Mouse (Mus musculus): Measurements from ENCODE around the gene Pde10a. TPM values are rescaled to one million over a fixed set of nuclear protein-coding genes. Genes with fewer than 3 reads are reported as not detected.

The Pde10a gene
- total and polyA plus RNA-seq, 2 experiments from 2014 or later, result 14.7 to 55.4 TPM

- Histone ChIP-seq H3K27ac (ENCODE audit: low read depth, low read length) (peak overlapping the region; percentile 92), H3K4me1 (ENCODE audit: insufficient read depth) (peaks cover 10% of the 10 kb centered on the region; the same call in 1 of the 2 replicates), H3K9ac (peak overlapping the region; percentile 90), H3K9me3 (ENCODE audit: low read length) (no peaks in the 10 kb centered on the region), H3K27me3 (ENCODE audit: insufficient read depth, low read length) (peaks cover 20% of the 10 kb centered on the region), H3K4me2 (ENCODE audit: low read depth) (peak overlapping the region; percentile 91), H3K4me3 (ENCODE audit: low read depth, low read length) (peak overlapping the region; percentile 83), H3K36me3 (ENCODE audit: insufficient read depth) (no peaks in the 10 kb centered on the region)
- peak; percentile 81 for DNase-seq
- peak; percentile 70 for ATAC-seq
- TF ChIP-seq CTCF (IDR thresholded peaks at IDR 0.05; ENCODE audit: low read depth), result peak; percentile 15; the same call in 1 of the 2 replicates
- 3% methylated on average over 43 of the region's 72 CpGs for WGBS
Measured at GRCm38 (mm10) chr17:8801083-8801854, 276.1 kb downstream of the Pde10a start.

GRCm38 (mm10) chr17:8801855-8802104, 276.6 kb downstream of the Pde10a start:
- H3K9ac ChIP-seq, result peak overlapping the region; percentile 90
- ATAC-seq, result no peak

GRCm38 (mm10) chr17:8802161-8802888, 277.2 kb downstream of the Pde10a start:
- no peaks in the 10 kb centered on the region for H3K36me3 ChIP-seq (ENCODE audit: insufficient read depth)
- peak; percentile 74 for DNase-seq
- H3K9me3 ChIP-seq (ENCODE audit: low read length), result no peaks in the 10 kb centered on the region
- TF ChIP-seq CTCF (IDR thresholded peaks at IDR 0.05; ENCODE audit: low read depth), result no peak
- H3K27ac ChIP-seq (ENCODE audit: low read depth, low read length), result peak overlapping the region; percentile 92
- H3K4me2 ChIP-seq (ENCODE audit: low read depth), result peak overlapping the region; percentile 91
- H3K9ac ChIP-seq, result peak overlapping the region; percentile 90
- H3K27me3 ChIP-seq (ENCODE audit: insufficient read depth, low read length), result peaks cover 15% of the 10 kb centered on the region
- WGBS, result under 1% methylated on average over 33 of the region's 33 CpGs
- H3K4me1 ChIP-seq (ENCODE audit: insufficient read depth), result peaks cover 10% of the 10 kb centered on the region; the same call in 1 of the 2 replicates
- ATAC-seq, result peak; percentile 45
- H3K4me3 ChIP-seq (ENCODE audit: low read depth, low read length), result peak overlapping the region; percentile 83

More at GRCm38 (mm10) chr17:8801855-8802104, 276.6 kb downstream of the Pde10a start:
- DNase-seq, result no peak
- Histone ChIP-seq H3K9me3 (ENCODE audit: low read length) (no peaks in the 10 kb centered on the region), H3K4me3 (ENCODE audit: low read depth, low read length) (peak overlapping the region; percentile 83), H3K27ac (ENCODE audit: low read depth, low read length) (peak overlapping the region; percentile 92), H3K4me2 (ENCODE audit: low read depth) (peak overlapping the region; percentile 91), H3K4me1 (ENCODE audit: insufficient read depth) (peaks cover 10% of the 10 kb centered on the region; the same call in 1 of the 2 replicates), H3K27me3 (ENCODE audit: insufficient read depth, low read length) (peaks cover 15% of the 10 kb centered on the region), H3K36me3 (ENCODE audit: insufficient read depth) (no peaks in the 10 kb centered on the region)
- TF ChIP-seq CTCF (IDR thresholded peaks at IDR 0.05; ENCODE audit: low read depth), result no peak
- 11% methylated on average over 31 of the region's 31 CpGs for WGBS

DNA sequence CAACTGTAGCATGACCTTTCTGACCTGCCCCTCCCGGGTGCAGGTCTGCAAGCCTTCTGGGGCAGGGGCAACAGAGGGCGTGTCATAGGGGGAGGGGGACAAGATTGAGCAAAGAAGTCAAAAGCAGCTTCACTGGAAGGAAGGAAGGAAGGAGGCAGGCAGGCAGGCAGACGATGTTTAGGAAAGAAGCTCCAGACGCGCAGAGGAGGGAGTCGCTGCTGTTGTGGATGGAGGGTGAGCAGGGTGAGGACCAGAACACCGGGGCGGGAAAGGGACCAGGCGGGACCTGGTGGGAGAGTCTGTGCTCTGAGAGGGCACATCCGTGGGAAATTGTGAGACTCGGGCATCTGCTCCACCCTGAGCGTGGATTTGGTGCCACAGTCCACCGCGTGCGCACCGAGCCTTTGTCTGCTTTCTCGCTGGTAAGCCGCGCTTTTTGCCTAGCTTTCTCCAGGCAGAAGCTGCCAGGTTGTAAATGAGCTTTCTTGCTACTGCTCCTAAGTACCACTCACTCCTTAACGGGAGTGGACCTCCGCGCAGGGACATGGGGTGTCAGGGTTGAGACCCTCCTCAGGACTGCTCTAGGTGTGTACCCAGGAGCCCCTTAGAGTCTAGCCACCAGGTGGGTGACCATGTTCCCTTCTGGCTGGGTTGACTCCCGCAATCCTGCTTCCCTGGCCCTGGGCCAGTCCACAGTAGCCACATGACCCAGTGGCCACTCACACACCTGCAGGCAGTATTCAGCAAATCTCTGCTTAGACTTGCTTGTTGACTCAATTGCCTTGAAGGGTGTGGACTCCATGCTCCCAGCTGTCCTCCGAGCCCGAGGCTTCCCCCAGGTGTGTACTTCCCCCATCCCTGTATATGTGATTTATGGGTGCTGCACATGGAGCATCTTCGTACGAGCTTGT, 278.0 kb downstream of the Pde10a start:
- Histone ChIP-seq H3K36me3 (ENCODE audit: insufficient read depth) (no peaks in the 10 kb centered on the region), H3K9ac (peak overlapping the region; percentile 90), H3K4me1 (ENCODE audit: insufficient read depth) (peaks cover 10% of the 10 kb centered on the region; the same call in 1 of the 2 replicates), H3K4me2 (ENCODE audit: low read depth) (peak overlapping the region; percentile 91), H3K9me3 (ENCODE audit: low read length) (no peaks in the 10 kb centered on the region), H3K4me3 (ENCODE audit: low read depth, low read length) (peak overlapping the region; percentile 83), H3K27me3 (ENCODE audit: insufficient read depth, low read length) (peaks cover 15% of the 10 kb centered on the region), H3K27ac (ENCODE audit: low read depth, low read length) (peak overlapping the region; percentile 92)
- peak; percentile 14; the same call in 1 of the 2 replicates for ATAC-seq
- TF ChIP-seq CTCF (IDR thresholded peaks at IDR 0.05; ENCODE audit: low read depth), result peak; percentile 23; the same call in 1 of the 2 replicates
- DNase-seq, result peak; percentile 78
- WGBS, result 7% methylated on average over 27 of the region's 27 CpGs

GRCm38 (mm10) chr17:8807345-8807744, 282.2 kb downstream of the Pde10a start:
- peaks cover 26% of the 10 kb centered on the region for H3K4me1 ChIP-seq (ENCODE audit: insufficient read depth)
- no peak for ATAC-seq
- peak; percentile 65 for DNase-seq

GRCm38 (mm10) chr17:8809771-8810170, 284.6 kb downstream of the Pde10a start:
- TF ChIP-seq CTCF (IDR thresholded peaks at IDR 0.05; ENCODE audit: low read depth), result no peak
- Histone ChIP-seq H3K36me3 (ENCODE audit: insufficient read depth) (no peaks in the 10 kb centered on the region), H3K4me1 (ENCODE audit: insufficient read depth) (peaks cover 23% of the 10 kb centered on the region), H3K9ac (no peak overlapping the region), H3K4me3 (ENCODE audit: low read depth, low read length) (no peak overlapping the region), H3K27me3 (ENCODE audit: insufficient read depth, low read length) (no peaks in the 10 kb centered on the region), H3K27ac (ENCODE audit: low read depth, low read length) (no peak overlapping the region), H3K9me3 (ENCODE audit: low read length) (no peaks in the 10 kb centered on the region), H3K4me2 (ENCODE audit: low read depth) (no peak overlapping the region)
- DNase-seq (no peak), ATAC-seq (no peak)
- WGBS, result 23% methylated on average over 6 of the region's 6 CpGs

More at GRCm38 (mm10) chr17:8807345-8807744, 282.2 kb downstream of the Pde10a start:
- WGBS, result 49% methylated on average over 3 of the region's 3 CpGs
- Histone ChIP-seq H3K36me3 (ENCODE audit: insufficient read depth) (no peaks in the 10 kb centered on the region), H3K27me3 (ENCODE audit: insufficient read depth, low read length) (no peaks in the 10 kb centered on the region), H3K9me3 (ENCODE audit: low read length) (no peaks in the 10 kb centered on the region), H3K9ac (no peak overlapping the region), H3K27ac (ENCODE audit: low read depth, low read length) (no peak overlapping the region), H3K4me3 (ENCODE audit: low read depth, low read length) (no peak overlapping the region), H3K4me2 (ENCODE audit: low read depth) (peak overlapping the region; percentile 27; the same call in 1 of the 2 replicates)
- TF ChIP-seq CTCF (IDR thresholded peaks at IDR 0.05; ENCODE audit: low read depth), result peak; percentile 80

Measured in forebrain, postnatal 0 days (tissue).